Mouse (Mus musculus): Measurements from ENCODE around the gene Bhmt. TPM values are rescaled to one million over a fixed set of nuclear protein-coding genes. Genes with fewer than 3 reads are reported as not detected.

Gene Bhmt
- 110 and 214 TPM in 2 replicates for polyA plus RNA-seq (2012; rRNA removed)

GRCm38 (mm10) chr13:93637282-93638245 lies at the start of gene Bhmt:
Gene Bhmt, minus strand, starts transcription at chr13:93637961.

GRCm38 (mm10) chr13:93674131-93674561 lies 36.4 kb upstream of the Bhmt start, which contains the start of the genes Bhmt2 and Dmgdh:
Gene Bhmt2, minus strand, starts transcription at chr13:93674302.
Gene Dmgdh, plus strand, starts transcription at chr13:93674433.

Other genes starting within 250 kb of the Bhmt start
- 2.5 and 3.0 TPM in 2 replicates for gene Jmy, start 138.2 kb downstream of the Bhmt start, polyA plus RNA-seq (2012; rRNA removed)
- 82.4 and 96.4 TPM in 2 replicates for gene Bhmt2, start 36.3 kb upstream of the Bhmt start, polyA plus RNA-seq (2012; rRNA removed)
- 45.2 and 54.6 TPM in 2 replicates for gene Dmgdh, start 36.5 kb upstream of the Bhmt start, polyA plus RNA-seq (2012; rRNA removed)
- gene Arsb, start 133.7 kb upstream of the Bhmt start, polyA plus RNA-seq (2012; rRNA removed): 7.5 and 8.9 TPM in 2 replicates

All from liver, embryonic 18 days (tissue).